Mouse (Mus musculus) thymus, postnatal 36 days (tissue): ENCODE data around the gene Coch.
A peak's percentile ranks its signal among the peaks of the same experiment; 100 is the strongest.
"Not testable (repeated sequence)": the region's sequence is repeated elsewhere in the genome, so short reads cannot be mapped to it uniquely, and the experiment has no call there.

ENCODE experiments used
- DNase-seq, 2 experiments: peaks; one replicate each; pipeline ENCODE4 v3.0.0; 2022; ENCODE audit warnings: mixed read lengths in 2 of 2

The Coch gene

DNA sequence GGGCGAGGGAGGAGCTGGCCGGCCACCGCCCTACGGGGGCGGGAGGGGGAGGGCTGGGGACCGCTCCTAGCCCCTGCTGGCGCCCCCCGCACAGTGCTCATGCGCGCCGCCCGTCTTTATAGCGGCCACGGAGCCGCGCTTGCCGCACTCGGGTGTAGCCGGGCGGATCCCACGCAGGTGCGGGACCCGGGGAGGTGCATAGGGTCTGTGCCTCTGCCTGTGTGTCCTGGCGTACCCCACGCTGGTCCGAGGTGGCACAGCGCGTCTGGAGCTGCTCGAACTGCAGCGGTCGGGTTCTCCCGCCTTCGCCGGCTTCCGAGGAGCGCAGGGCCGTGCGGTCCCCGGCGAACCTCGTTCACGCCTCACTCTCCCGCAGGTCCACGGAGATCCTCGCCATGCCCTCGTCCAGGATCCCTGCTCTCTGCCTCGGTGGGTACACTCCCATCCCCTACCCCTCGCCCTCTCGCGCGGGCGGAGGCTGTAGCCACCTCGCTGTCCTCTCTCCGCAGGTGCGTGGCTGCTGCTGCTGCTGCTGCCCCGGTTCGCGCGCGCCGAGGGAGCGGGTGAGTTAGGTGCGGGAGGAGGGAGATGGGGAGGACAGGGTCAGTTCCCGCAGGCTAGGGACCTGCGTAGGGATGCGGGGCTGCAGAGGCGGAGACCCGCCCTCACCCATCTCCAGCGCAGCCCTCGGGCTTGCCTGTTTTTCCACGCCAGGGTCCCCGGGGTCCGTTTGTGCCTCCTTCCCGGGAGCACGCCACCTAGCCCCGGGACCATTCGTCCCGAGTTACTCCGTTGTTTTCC, at the start of gene Coch:
Gene Coch (plus strand): TSS at position 113 of the 801 bp plus-strand sequence.
- peak in 1 of 2 experiments; percentile 6 for DNase-seq

DNA sequence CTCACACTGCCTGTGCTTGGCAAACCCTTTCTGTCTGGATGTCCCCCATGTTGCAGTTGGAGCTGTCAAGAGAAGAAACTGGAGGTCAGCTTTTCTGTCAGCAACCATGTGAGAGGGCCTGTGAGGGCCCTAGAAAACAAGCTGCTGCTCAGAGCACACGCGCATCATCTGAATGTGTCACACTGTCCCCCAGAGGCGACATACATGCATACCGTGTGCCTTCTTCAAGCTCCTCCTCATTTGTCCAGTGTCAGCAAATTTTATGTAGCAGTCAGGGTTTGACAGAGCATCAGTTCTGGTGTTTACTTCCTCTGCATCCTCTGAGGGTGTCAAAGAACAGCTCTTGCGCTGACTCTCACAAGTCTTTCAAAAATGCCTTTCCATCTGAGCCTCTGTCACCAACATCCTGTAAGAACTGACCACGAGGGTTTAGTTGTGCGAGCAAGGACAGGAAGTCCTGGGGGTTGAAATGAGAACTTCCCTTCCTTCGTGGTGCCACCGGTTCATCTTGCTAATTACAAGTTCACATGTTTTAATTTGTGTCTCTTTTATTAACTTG, 49.7 kb upstream of the Coch start:
- DNase-seq: no peak

DNA sequence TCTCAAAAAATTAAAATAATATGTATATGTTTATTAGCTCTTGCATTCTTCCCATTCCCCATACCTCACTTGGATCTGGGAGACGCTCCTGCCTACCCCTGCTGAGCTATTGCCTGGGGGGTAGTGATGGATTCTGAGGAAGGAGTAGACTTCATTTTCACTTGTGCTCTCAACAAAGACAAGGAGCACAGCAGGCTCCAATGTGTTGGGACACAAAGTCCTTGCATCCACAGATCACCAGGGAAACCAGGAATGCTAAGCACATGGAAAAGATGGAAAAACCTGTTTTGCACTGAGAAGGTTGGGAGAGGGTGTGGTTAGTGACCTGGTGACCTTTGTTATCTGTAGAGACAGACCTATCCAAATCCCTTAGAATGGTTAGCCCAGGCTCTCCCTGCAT, 38.1 kb upstream of the Coch start:
- DNase-seq: no peak

DNA sequence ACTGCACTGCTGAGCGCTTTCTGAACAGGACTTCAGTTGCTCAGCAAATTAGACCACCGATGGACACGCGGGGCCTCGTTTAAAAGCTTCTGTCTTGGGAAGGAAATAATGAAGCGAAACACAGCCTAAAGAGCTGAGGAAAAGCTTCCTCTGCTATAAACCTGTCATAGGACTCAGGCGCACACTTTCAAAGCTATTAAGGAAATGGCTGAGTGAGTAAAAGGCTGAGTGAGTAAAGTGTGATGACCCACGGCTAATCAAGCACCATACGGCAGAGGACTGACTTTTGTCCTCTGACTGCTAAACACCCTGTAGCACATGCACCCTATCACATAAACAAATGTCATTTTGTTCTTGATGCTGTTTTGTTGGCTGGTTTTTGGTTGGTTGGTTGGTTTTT, 31.7 kb upstream of the Coch start:
- DNase-seq: no peak

DNA sequence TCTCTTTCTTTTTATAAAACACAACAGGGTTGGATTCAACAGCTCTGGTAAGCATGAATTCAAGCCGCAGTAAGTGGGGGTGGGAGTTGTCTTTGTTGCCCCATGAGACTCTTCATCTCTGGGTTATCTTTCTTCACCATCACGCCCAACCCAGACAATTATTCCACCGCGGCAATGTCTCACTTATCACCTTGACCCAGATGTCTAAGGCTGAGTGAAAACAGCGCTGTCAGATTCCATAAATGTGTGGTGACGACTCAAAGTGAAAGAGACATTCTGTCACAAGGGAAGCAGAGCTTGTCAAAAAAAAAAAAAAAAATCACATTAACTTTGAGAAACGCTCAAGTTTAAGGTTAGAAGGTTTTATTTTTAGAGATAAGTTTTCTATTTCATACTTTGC, 25.9 kb upstream of the Coch start:
- DNase-seq: no peak

DNA sequence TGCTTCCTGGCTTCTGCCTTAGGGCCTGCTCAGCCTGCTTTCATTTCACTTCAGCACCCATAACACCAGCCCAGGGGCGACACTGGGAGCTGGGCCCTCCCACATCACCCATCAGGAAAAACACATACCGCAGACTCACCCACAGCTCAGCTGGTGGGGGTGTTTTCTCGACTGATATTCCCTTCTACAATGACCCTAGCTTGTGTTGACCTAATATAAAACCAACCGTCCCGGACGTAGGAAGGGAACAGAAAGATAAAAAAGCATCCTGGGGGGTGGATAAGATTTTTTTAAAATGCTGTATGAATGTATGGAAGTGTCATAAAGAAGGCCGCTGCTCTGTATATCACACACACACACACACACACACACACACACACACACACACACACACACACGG, 23.7 kb upstream of the Coch start:
- DNase-seq: no peak

DNA sequence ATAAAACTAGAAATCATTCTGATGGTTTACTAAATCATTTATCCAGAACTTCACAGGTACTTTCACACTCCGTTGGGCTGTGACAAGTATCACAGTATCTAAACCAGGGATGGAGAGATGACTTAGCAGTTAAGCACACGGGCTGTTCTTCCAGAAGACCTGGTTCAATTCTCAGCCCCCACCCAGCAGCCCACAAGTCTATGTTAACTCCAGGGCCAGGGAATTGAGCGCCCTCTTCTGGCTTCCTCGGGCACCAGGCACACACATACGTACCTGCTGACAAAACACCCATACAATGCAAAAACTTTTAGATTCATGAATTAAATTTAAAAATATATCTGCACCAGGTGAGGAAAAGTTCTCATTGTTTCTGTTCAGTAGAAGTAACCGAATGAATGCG, 23.2 kb upstream of the Coch start:
- no peak for DNase-seq

DNA sequence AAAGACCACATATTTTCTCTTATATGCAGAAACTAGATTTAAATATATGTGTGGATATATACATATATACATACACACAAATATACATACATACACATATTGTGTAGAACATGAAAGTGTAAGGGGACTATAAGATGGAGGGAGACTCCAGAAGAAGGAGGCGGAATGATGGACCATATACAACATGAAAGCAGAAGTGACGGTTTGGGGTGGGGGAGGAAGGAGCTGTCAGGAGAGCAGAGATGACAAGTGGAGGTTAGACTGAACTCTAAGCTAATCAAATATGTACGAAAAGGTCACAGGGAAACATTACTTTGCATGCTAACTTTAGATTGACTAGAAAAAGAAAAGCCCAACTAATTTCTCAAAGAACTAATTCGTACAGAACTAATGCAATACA, 20.5 kb upstream of the Coch start:
- no peak for DNase-seq

DNA sequence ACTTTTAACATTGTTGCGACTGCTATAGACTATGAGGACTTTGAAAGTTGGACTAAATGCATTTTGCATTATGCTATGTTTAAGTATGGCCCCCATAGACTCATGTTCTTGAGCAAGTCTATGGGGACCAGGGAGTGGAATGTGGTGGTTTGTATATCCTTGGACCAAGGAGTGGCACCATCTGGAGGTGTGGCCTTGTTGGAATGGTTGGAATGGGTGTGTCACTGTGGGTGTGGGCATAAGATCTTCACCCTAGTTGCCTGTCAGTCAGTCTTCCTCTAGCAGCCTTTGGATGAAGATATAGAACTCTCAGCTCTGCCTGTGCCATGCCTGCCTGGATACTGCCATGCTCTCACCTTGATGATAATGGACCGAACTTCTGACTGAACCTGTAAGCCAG, 15.3 kb upstream of the Coch start:
- DNase-seq: not testable (repeated sequence)

DNA sequence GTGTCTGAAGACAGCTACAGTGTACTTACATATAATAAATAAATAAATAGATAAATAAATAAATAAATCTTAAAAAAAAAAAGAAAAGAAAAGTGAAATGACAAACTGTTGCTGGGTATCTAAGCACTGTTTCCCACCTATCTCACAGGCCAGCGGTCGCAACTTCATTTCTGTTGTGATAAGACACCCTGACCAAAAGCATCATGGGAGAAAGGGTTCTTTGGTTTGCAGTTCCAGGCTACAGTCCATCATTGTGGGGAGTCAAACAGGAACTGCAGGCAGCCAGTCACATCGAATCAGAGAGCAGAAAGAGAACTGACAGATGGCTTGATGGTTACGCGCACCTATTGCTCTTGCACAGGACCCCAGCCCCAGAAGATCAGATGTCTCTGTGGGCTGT, 3.9 kb upstream of the Coch start:
- no peak for DNase-seq

DNA sequence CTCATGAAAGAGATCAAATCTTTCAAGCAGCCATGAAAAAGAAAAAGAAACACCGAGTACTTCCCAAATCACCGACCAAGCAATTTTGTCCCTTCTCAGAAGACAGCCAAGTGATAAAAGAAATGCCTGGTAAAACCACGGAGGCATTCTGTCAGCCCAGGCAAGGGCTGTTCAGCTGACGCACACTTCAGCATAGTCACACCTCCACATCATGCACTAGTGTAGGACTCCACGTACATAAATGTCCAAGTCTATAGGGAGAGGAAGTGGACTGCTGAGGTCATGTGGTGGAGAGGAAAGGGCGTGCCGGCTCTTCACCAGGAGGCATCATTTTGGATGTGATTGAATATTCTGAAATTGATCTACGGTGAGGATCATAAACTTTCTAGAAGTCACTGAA, 1.2 kb upstream of the Coch start:
- DNase-seq: no peak

DNA sequence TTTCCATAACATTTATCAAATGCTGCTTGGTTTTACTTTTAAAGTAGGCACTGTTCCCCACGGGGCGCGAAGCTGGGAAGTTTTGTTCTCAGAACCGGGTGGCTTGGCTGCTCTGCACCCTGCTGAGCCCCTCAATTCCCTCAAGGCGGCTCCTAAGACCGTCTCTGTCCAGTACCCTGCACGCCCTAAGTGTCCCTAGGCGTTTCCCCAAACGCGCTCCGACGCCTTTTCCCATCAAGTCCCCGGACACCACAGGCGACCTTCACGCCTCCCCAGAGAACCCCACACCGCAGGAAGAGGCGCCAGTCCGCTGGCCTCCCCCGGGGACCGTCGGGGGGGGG, 283 bp upstream of the Coch start:
- DNase-seq: no peak

DNA sequence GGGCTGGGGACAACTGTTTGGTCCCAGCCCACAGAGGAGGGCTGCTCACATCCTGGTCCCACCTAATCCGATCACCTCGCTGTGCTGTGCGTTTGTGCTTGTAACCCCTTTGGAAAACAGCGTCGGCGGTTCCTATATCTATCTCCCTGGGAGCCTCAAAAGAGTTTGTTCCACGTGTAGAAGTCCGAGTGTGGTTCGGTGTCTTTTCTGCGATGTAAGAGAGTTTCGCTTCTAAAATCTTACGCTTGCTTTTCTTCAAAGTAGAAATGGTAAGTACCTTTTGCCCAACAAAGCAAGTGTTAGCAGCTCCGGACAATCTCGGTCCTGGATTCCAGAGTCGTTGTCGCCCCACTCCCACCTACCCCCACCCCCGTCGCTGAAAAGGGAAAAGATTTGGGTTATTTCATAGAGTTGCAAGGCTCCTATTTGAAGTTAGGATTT, 909 bp downstream of the Coch start:
- DNase-seq: no peak

DNA sequence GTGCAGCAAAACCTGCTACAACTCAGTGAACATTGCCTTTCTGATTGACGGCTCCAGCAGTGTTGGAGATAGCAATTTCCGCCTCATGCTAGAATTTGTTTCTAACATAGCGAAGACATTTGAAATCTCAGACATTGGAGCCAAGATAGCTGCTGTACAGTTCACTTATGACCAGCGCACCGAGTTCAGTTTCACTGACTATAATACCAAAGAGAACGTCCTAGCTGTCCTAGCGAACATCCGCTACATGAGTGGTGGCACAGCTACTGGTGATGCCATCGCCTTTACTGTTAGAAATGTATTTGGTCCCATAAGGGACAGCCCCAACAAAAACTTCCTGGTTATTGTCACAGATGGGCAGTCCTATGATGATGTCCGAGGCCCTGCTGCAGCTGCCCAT, 10.2 kb downstream of the Coch start:
- no peak for DNase-seq

DNA sequence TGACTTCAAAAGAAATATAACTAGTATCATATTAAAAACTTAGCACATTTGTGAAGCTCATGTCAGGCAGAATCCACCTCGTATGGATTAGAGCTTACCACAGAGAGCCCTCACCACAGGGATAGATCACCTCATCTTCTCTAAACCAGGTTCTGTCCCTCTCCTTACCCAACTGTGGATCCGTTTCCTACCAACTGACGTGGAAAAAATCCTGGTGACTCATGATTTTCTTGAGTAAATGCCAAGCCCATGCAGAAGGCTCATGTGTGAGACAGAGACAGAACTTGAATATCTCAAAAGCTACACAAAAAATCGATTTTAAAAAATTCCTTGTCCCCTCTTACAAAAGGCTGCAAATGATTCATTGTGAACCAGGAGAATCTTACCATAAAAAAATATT, 13.0 kb downstream of the Coch start:
- DNase-seq: no peak

DNA sequence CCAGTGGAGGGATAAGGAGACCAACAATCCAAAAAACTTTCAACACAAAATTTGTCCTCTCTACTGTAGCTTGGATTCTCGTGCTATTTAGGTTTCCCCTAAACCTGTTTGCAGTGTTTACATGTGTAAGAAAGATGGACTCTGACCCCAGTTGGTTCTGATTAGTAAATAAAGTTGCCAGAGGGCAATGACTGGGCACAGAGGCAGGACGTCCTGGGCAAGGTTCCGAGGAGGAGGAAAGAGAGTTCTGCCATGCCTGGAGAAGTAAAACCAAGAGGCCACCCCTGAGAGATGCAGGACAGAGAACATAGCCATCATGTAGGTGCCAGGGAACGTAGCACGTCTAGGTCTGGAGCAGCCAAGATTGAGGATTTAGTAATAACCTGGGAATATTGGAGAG, 19.2 kb downstream of the Coch start:
- DNase-seq: no peak

DNA sequence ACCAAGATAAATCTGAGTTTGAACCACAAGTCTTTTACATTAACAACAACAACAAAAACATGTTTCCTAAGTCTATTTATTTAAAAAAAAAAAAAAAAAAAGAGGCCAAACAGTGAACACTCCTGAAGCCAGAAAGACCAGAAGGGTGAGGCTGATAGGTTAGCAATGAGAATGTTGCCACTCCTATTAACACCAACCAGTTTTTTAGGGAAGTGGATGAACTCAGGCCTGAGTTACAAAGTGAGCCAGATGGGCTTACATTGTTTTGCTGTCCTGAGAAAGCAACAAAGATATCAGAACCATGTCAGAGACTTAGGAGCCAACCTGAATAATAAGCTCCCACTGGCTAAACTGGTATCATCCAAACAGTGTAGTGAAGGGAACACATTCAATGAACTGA, 27.4 kb downstream of the Coch start:
- DNase-seq: no peak

DNA sequence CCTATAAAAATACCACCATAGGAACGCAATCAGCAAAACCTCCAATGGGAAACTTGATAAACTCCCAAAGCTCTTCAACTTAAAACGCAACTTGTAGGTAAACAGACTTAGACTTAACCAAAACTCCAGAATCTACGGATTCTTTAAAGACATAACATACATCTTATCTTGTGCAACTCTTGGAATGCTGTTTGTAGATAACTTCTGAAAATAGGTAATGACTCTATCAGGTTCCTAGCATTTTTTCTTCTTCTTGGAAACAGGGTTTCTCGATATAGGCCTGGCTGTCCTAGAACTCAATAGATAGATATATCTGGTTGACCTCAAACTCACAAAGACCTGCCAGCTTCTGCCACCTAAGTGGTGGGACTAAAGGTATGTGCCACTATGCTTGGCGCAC, 28.0 kb downstream of the Coch start:
- DNase-seq: no peak

DNA sequence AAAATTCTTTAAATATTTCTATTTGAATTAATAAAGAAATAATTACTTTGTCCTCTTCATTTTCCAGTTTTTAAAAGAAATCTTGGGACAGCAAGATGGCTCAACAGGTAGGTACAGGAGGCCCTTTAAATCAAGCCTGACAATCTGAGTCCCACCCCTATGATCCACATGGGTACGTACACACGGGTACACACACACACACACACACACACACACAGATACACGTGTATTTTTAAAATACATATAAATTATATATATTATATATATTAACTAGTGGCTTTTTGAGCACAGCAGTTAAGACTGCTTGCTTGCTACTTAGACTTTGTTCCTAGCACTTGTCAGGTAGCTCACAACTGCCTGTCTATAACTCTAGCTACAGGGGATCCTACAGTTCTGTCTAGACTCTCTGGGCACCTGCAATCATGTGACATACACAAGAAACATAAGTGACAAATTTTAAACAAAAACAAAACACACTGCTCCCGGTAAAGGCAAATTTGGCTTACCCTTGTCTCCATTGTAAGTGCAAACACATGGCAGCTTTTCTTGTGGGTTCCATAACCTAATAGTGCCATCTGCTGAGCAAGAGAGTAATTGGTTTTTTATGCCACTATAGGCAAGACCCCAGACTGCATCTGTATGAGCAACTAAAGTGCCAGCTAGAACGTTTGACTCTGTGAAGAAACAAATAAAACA, 29.7 kb downstream of the Coch start:
- no peak for DNase-seq

DNA sequence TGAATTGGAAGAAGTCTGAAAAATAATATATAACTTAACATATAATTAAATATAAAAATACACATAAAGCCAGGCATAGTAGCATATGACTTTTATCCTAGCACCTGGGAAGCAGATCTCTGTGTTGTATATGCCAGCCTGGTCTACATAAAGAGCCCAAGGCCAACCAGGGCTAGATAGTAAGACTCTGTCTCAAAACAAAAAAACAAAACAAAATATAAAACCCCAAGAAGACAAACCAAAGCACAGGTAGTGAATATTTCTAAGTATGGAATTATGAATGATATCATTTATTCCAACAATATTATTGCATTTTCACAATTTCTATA, 30.2 kb downstream of the Coch start:
- no peak for DNase-seq

DNA sequence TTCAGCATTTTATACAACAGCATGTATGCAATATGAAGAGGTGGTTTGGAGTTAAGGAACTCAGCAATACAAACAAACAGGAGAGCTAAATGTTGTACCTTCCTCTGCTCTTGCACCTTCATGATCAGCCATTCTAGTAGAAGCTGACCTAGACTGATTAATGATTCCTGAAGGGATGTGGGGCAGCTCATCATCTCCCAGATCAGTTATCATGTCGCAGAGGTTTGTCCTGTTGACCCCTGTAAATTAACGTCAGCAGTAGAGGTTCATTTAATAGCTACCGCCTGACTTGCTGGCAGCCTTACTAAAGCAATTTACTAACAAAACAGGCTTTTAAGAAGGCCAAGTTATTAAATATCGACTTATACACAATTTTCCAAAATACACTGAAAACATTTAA, 40.3 kb downstream of the Coch start:
- DNase-seq: no peak

DNA sequence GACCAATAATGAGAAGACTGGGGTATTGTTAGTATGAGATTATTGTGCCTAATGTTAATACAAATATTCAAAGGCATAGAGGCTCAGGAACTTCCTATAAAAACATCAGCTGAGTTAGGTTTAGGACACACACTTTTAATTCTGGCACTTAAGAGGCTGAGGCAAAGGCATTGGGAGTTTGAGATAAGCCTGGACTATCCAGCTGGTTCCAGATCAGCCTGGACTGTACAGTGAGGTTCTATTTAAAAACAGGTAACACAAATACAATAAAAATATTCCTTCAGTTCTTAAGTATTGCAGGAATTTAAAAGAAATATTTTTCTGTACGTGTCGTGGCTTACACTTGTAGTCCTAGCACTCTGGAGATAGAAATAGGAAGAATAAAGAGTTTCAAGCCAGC, 43.1 kb downstream of the Coch start:
- DNase-seq: no peak

DNA sequence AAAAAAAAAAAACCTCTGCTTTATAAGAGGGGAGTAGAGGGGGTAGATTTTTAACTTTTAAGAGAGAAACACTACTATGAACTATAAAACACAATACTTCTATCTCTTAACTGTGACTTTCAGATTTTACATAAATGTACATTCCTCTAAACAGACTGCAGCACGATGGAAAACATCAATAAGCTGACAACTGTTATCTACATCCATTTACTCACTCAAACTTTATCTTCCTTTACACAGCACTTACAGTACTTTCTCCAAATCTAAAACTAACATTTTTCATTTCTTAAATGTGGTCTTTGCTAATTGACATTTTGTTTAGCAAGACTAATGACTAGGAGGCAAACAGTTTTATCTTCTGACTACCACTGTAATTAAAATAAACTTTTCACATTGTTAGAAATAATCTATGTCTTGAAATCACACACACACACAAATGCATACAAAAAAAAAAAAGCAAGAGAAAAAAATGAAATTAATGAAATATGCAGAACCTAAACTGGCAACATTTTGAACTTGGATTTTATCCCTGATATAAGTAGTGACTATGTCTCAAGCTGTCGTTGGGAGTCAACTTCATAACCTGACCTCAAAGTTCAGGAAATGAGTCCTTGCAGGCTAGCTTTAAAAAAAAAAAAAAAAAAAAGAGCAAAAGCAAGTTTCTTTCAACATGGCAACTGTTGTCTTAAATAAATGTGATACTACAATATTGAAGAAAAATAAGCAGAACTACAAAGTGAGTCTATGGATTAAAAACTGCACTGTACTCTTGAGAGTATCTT, 43.7 kb downstream of the Coch start:
- DNase-seq: no peak

DNA sequence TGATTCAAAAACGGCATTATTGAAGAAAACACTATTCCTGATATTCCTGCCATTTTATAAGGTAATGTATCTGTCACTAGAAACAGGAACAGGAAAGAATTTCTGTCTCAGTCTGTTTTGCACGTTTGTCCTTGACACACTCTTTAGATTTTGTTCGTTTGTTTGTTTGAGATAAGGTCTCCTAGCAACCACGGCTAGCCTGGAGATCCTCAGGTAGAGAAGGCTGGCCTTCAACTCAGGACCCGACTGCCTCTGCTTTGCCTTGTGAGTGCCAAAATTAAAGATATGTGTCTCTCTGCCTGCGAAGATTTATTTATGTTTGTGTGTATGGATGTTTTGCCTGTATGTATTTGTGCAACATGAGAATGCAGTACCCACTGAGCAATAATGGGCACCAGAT, 48.7 kb downstream of the Coch start:
- no peak for DNase-seq
